In the genomic region with DNA sequence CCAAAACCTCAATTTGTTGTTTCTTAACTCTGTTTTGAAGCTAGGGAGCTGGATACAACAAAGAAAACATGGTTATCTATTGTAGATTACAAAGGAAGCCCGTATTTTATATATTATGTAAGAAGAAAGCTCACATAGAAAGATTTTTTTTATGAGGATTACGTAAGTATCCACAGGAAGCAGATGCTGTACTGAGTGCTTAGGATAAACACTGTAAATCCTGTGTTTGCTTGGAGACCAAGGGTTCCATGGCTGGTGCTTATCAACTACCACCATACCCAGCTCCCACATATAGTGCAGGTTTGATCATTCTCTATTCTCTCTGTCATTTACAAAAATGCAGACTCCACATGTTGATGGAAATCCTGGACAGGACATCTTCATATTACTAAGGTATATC, we compare ENCODE assay signal across 28 mouse cellular contexts.
"Had no signal": no experiment of that assay in that cellular context is flagged by ENCODE, and none has a peak within 500 bp of the region (broad histone marks: within the 10 kb centered on the region; RNA-seq: fewer than 3 reads in every experiment).

No protein-coding gene starts in this region.

- H3K36me3 ChIP-seq: heart, embryonic 13.5 days; heart, embryonic 15.5 days; hindbrain, embryonic 10.5 days; hindbrain, embryonic 12.5 days; kidney, embryonic 15.5 days; limb, embryonic 13.5 days; limb, embryonic 15.5 days; liver, embryonic 12.5 days had no signal

- H3K27ac ChIP-seq: gastrocnemius, adult 2 months; heart, adult 2 months; heart, embryonic 13.5 days; heart, embryonic 15.5 days; hindbrain, embryonic 10.5 days; hindbrain, embryonic 12.5 days; hindbrain, embryonic 14.5 days; kidney, embryonic 15.5 days; kidney, postnatal 0 days; limb, embryonic 13.5 days; limb, embryonic 15.5 days; liver, embryonic 12.5 days; liver, embryonic 14.5 days had no signal

- H3K27me3 ChIP-seq: heart, embryonic 13.5 days; heart, embryonic 15.5 days; hindbrain, embryonic 12.5 days; kidney, embryonic 15.5 days; limb, embryonic 13.5 days; limb, embryonic 15.5 days; liver, embryonic 12.5 days had no signal

- H3K9me3 ChIP-seq: heart, embryonic 13.5 days; heart, embryonic 15.5 days; hindbrain, embryonic 10.5 days; hindbrain, embryonic 12.5 days; kidney, embryonic 15.5 days; limb, embryonic 13.5 days; limb, embryonic 15.5 days; liver, embryonic 12.5 days had no signal

- H3K4me3 ChIP-seq: gastrocnemius, adult 2 months; heart, adult 2 months; heart, embryonic 13.5 days; heart, embryonic 15.5 days; hindbrain, embryonic 10.5 days; hindbrain, embryonic 12.5 days; kidney, embryonic 15.5 days; limb, embryonic 13.5 days; limb, embryonic 15.5 days; liver, embryonic 12.5 days had no signal

- H3K9ac ChIP-seq: heart, embryonic 13.5 days; heart, embryonic 15.5 days; hindbrain, embryonic 12.5 days; hindbrain, embryonic 14.5 days; kidney, embryonic 15.5 days; limb, embryonic 13.5 days; limb, embryonic 15.5 days; liver, embryonic 12.5 days; liver, embryonic 14.5 days had no signal

- DNase-seq: gastrocnemius, adult 2 months; gastrocnemius, postnatal 10 days; gastrocnemius, postnatal 25 days; heart, adult 11 months; heart, adult 2 months; heart, postnatal 10 days; heart, postnatal 36 days; kidney, adult 11 months; kidney, adult 2 months; kidney, adult 9 months; kidney, postnatal 14 days; layer of hippocampus, adult 9-11 months; layer of hippocampus, postnatal 36 days; left cerebral cortex, postnatal 4 days had no signal

- H3K4me2 ChIP-seq: heart, embryonic 11.5 days; heart, embryonic 13.5 days; heart, embryonic 15.5 days; hindbrain, embryonic 12.5 days; hindbrain, embryonic 14.5 days; kidney, embryonic 15.5 days; limb, embryonic 13.5 days; limb, embryonic 15.5 days; liver, embryonic 12.5 days had no signal

- ATAC-seq: hindbrain, embryonic 16.5 days; intestine, embryonic 16.5 days; liver, embryonic 12.5 days had no signal

- H3K4me1 ChIP-seq: heart, embryonic 13.5 days; heart, embryonic 15.5 days; hindbrain, embryonic 10.5 days; hindbrain, embryonic 12.5 days; kidney, embryonic 15.5 days; limb, embryonic 13.5 days; limb, embryonic 15.5 days; liver, embryonic 12.5 days had no signal
